Mouse (Mus musculus) liver, embryonic 15.5 days (tissue): Measurements from ENCODE around the gene Shisa6. TPM values are rescaled to one million over a fixed set of nuclear protein-coding genes. Genes with fewer than 3 reads are reported as not detected.

ENCODE experiments used
- ATAC-seq: fragments of 200-750 bp; cut with Nextera tagmentation; 2 replicates; pipeline ENCODE4 v1.8.0; 2017; ENCODE audit warnings: moderate number of reproducible peaks, mild to moderate bottlenecking, moderate library complexity; ENCODE audit not compliant: insufficient read depth
- H3K27ac ChIP-seq: fragments of 300-500 bp; sonication (generic); replicated peaks from 2 replicates; pipeline ENCODE4 v1.5.1; 2015; ENCODE audit warnings: mild to moderate bottlenecking, inconsistent platforms
- H3K27me3 ChIP-seq: fragments of 300-500 bp; sonication (generic); 2 replicates; pipeline ENCODE4 v1.6.1; 2015; ENCODE audit warnings: mild to moderate bottlenecking, inconsistent platforms
- H3K36me3 ChIP-seq: fragments of 300-500 bp; sonication (generic); replicated peaks from 2 replicates; pipeline ENCODE4 v1.6.1; 2015; ENCODE audit warnings: moderate library complexity, mild to moderate bottlenecking, inconsistent platforms
- H3K4me1 ChIP-seq: fragments of 300-500 bp; sonication (generic); replicated peaks from 2 replicates; pipeline ENCODE4 v1.6.1; 2015; ENCODE audit warnings: inconsistent platforms
- H3K4me2 ChIP-seq: fragments of 300-500 bp; sonication (generic); 2 replicates; pipeline ENCODE4 v1.6.1; 2015; ENCODE audit warnings: moderate library complexity, mild to moderate bottlenecking, inconsistent platforms
- H3K4me3 ChIP-seq: fragments of 300-500 bp; sonication (generic); replicated peaks from 2 replicates; pipeline ENCODE4 v1.5.1; 2015; ENCODE audit warnings: mild to moderate bottlenecking, inconsistent platforms
- H3K9ac ChIP-seq: fragments of 300-500 bp; sonication (generic); 2 replicates; pipeline ENCODE4 v1.6.1; 2015; ENCODE audit warnings: moderate library complexity, mild to moderate bottlenecking, inconsistent platforms
- H3K9me3 ChIP-seq: fragments of 300-500 bp; sonication (generic); replicated peaks from 2 replicates; pipeline ENCODE4 v1.6.1; 2016; ENCODE audit warnings: inconsistent platforms
- WGBS: fragments of 180-500 bp; shearing (Covaris S2); methylation state at CpG from one replicate; pipeline ENCODE4 v1.1.7; 2015; ENCODE audit warnings: mixed read lengths; ENCODE audit not compliant: insufficient replicate concordance; 5-methylcytosine and 5-hydroxymethylcytosine counted together
- polyA plus RNA-seq: library from polyadenylated mRNA; unstranded; fragments of >200 nt; fragmentation: Nextera tagmentation; extraction: Ambion mirVana; gene quantifications from 2 replicates; pipeline ENCODE4 v1.2.1, GENCODE M21; 2015

Gene Shisa6
- polyA plus RNA-seq, 1 experiment from 2014 or later: not detected

DNA sequence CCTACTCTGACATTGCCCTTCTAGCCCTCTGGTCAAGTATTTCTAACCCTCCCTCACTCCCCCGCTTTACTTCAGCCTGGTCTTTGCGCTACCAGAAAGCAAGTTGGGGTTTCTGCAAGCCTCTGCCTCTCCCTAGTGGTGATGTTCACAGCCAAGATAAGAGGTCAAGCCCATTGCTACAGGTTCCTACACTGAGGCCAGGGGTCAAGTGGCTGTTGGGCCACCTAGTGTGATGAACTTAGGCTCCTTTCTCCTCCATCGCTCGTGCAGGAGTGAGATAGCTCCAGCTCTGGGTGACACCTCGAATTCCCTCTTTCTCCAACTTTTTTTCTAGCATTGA lies 1.2 kb upstream of the Shisa6 start:
- Histone ChIP-seq H3K4me1 (no peaks in the 10 kb centered on the region), H3K27me3 (peaks cover 79% of the 10 kb centered on the region), H3K4me2 (0 out of 2 replicates have a peak overlapping the region, but pooled peaks have one; percentile 54), H3K36me3 (no peaks in the 10 kb centered on the region), H3K9ac (no peak overlapping the region), H3K9me3 (no peaks in the 10 kb centered on the region), H3K4me3 (no peak overlapping the region), H3K27ac (no peak overlapping the region)
- ATAC-seq: no peak
- 6% methylated on average over 5 of the region's 5 CpGs for WGBS

DNA sequence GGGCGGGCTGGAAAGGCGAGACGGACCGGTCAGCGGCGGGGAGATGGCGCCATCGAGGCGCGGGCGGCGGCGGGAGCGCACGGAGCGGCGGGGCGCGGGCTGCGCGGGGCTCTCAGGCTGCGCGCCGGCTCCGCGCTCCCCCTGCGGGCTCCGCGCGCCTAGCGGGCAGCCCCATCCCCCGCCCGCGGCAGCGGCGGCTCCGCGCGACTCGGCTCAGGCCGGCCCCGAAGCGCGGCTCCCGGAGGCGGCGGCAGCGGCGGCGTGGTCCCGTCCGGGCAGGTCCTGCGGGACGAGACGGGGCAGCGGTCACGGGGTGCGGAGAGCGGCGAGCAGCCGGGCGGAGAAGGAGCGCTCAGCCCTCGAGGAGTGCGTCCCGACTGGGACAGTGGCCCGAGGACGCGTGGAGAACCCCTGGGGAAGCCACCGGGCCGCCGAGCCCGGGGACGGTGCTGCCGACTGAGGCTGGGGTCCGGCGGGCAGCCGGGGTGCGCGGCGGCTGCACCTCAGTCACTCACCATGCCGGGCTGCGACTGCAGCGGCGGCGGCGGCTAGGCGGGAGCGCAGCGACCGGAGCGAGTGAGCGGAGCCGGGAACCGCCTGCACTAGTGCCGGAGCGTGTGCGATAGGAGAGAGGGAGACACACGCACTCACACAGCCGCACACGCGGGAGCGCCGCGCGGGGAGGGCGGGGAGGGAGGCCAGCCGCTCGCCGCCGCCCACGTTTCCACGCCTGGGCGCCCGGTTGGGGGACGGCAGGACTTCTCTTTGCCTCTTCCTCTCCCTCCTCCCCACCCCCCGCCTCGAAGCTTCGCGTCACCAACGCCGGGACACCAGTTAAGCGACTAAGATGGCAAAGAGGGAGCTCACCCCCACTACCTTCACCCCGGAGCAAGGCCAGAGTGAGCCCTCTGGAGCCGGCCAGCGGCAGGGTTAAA lies 549 bp upstream of the Shisa6 start:
- H3K9ac ChIP-seq: no peak overlapping the region
- under 1% methylated on average over 99 of the region's 126 CpGs for WGBS
- H3K4me2 ChIP-seq: peak overlapping the region; percentile 54
- H3K9me3 ChIP-seq: no peaks in the 10 kb centered on the region
- ATAC-seq: no peak
- peaks cover 79% of the 10 kb centered on the region for H3K27me3 ChIP-seq
- no peak overlapping the region for H3K27ac ChIP-seq
- no peaks in the 10 kb centered on the region for H3K36me3 ChIP-seq
- H3K4me1 ChIP-seq: no peaks in the 10 kb centered on the region
- peak overlapping the region; percentile 35 for H3K4me3 ChIP-seq

DNA sequence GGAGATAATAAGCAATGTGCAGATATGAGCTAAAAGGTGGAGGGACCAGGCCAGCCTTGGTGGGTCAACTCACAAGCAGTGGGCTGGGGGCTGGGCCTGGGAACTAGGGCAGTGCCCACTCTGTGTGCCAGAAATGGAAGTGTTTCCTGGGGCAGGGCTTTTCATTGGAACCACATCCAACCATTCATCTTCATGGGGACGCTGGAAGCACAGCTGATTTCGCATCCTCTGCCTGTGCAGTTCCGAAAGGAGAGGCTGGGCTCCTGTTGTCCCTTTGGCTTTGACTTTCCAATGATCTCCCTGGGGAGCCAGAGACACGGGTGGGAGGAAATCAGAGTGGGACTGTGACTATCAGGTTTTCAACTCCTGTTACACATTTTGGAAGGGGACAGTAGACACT lies 1.5 kb downstream of the Shisa6 start:
- H3K9me3 ChIP-seq: no peaks in the 10 kb centered on the region
- no peak overlapping the region for H3K27ac ChIP-seq
- no peak for ATAC-seq
- H3K27me3 ChIP-seq: peaks cover 72% of the 10 kb centered on the region
- H3K4me2 ChIP-seq: no peak overlapping the region
- no peak overlapping the region for H3K9ac ChIP-seq
- 49% methylated on average over 4 of the region's 4 CpGs for WGBS
- no peak overlapping the region for H3K4me3 ChIP-seq
- H3K36me3 ChIP-seq: no peaks in the 10 kb centered on the region
- no peaks in the 10 kb centered on the region for H3K4me1 ChIP-seq

DNA sequence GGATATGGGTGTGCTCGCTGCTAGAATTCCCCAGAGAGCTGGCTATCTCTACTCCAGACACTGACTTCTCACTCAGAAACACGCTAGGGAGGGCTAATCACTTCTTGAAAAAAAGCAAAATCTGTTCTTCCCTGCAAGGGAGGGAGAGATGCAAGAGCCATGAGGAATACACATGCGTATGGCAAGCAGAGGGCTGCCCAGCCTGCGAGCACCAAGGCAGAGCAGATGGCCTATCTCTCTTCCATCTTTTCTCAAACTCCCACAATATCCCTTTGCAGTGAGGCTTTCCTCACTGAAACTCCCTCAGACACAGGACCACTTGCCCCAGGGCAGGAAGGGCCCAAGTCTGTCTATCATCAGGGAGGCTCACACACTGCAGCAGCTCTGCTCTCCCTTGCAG lies 3.4 kb downstream of the Shisa6 start:
- H3K27ac ChIP-seq: no peak overlapping the region
- no peak overlapping the region for H3K9ac ChIP-seq
- no peaks in the 10 kb centered on the region for H3K9me3 ChIP-seq
- no peak overlapping the region for H3K4me2 ChIP-seq
- no peaks in the 10 kb centered on the region for H3K4me1 ChIP-seq
- WGBS: 50% methylated on average over 4 of the region's 4 CpGs
- no peak overlapping the region for H3K4me3 ChIP-seq
- no peak for ATAC-seq
- H3K27me3 ChIP-seq: peaks cover 54% of the 10 kb centered on the region
- H3K36me3 ChIP-seq: no peaks in the 10 kb centered on the region

DNA sequence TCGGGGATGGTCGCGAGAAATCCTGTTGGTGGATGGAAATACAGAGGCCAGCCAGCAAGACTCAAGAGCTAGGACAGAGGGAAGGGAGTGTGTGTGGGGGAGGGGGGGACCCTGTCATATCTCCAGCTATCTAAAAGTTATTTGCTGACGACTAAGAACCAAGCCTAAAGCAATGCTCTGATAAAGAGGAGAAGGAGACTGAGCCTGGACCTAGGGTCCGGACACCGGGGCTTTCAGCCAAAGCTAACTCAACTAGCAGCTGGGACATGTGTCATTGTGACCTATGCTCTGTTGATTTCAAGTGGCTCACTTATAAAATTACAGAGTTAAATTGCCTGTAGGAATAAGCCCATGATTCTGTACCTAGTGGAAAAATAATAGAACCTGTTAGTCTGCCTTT lies 6.4 kb downstream of the Shisa6 start:
- Histone ChIP-seq H3K4me3 (no peak overlapping the region), H3K27me3 (peaks cover 24% of the 10 kb centered on the region), H3K36me3 (no peaks in the 10 kb centered on the region), H3K4me2 (no peak overlapping the region), H3K9me3 (no peaks in the 10 kb centered on the region), H3K27ac (no peak overlapping the region), H3K4me1 (no peaks in the 10 kb centered on the region), H3K9ac (no peak overlapping the region)
- 61% methylated on average over 6 of the region's 6 CpGs for WGBS
- ATAC-seq: no peak

DNA sequence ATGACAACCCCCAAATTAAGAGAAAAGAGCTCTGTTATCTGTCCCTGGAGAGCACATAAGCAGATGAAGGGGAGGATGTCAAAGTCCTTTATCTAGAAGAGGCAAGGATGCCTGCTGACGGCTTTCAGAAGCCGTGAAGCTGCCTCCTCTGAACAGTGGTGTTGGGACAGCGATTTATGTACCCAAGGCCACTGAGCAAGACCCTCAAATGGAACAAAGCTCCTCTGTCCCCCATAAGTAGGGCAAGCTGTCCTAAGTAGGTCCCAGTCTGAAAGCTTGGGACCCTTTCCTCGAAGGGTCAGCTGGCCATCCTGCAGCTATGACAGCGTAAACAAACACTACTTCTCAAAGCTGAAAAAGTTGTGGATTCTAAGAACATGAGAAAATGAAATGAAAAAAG lies 11.4 kb downstream of the Shisa6 start:
- Histone ChIP-seq H3K9me3 (no peaks in the 10 kb centered on the region), H3K4me2 (no peak overlapping the region), H3K9ac (no peak overlapping the region), H3K27me3 (no peaks in the 10 kb centered on the region), H3K4me1 (no peaks in the 10 kb centered on the region), H3K36me3 (no peaks in the 10 kb centered on the region), H3K27ac (no peak overlapping the region), H3K4me3 (no peak overlapping the region)
- ATAC-seq: no peak
- WGBS: 62% methylated on average over 5 of the region's 5 CpGs

DNA sequence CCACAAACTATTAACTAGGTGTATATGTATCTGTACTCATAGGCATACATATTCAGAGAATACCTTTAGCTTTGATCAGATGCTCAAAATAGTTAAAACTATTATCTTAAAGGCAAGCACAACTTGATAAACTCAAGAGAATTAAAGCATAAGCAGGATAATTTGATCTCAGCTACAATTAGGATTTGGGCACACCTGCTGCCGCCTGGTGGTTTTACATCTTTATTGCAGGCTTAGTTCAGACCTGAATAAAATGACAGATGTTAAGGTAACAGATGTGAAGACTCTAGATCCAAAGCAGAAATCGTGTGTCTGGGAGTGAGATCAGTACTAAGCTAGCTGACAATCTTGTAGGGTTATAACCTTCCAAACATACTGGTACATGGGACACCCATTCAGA lies 24.8 kb downstream of the Shisa6 start:
- no peaks in the 10 kb centered on the region for H3K27me3 ChIP-seq
- H3K27ac ChIP-seq: no peak overlapping the region
- no peak overlapping the region for H3K9ac ChIP-seq
- H3K9me3 ChIP-seq: no peaks in the 10 kb centered on the region
- no peak overlapping the region for H3K4me3 ChIP-seq
- ATAC-seq: no peak
- WGBS: 36% methylated on average over 2 of the region's 2 CpGs
- no peaks in the 10 kb centered on the region for H3K36me3 ChIP-seq
- no peak overlapping the region for H3K4me2 ChIP-seq
- H3K4me1 ChIP-seq: no peaks in the 10 kb centered on the region

DNA sequence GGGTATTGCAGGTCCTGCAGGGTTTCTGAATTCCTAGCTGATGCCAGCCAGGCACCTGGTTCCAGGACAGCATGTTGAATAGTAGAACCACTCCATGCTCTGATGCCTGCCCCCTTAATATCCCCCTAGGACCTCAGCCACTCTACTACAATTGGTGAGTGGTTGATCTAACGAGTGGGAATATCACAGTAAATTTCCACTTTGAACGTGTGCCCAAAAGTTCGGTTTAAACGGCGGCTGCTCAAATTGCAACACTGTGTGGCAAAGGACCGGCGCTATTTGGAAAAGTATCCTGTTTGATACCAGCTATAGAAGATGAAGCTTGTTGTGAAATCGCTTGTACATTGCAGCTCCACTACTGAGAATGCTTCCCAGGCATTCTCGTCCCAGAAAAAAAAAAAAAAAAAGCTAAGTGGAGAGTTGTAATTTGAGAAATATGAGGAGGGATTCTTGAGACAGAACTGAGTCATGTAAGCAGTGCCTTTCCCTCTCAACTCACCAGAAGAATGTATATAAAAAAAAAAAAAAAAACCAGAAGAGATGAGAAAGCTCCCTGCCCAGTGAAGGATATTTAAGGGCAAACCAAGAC lies 26.8 kb downstream of the Shisa6 start:
- H3K4me2 ChIP-seq: no peak overlapping the region
- no peaks in the 10 kb centered on the region for H3K4me1 ChIP-seq
- no peak for ATAC-seq
- H3K27ac ChIP-seq: no peak overlapping the region
- no peak overlapping the region for H3K4me3 ChIP-seq
- WGBS: 68% methylated on average over 9 of the region's 9 CpGs
- no peaks in the 10 kb centered on the region for H3K9me3 ChIP-seq
- no peaks in the 10 kb centered on the region for H3K27me3 ChIP-seq
- H3K36me3 ChIP-seq: no peaks in the 10 kb centered on the region
- H3K9ac ChIP-seq: no peak overlapping the region

DNA sequence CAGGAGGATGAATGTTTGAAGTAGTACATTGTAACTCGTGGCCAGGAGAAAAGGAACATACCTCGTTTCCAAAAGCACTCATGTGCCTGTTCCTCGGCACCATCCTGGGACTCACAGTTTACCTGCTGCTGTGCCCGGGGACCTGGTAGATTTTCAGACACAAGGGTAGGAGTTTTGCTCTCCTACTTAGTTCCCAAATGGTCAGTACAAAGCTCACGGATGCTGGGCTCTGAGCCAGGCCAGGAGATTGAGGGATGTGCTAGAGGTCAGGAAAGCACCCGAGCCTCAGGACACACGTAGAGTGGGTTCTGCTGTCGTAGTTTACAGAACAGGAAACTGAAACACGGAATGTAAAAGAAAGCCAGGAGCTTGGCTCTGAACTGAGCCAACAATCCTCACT lies 29.5 kb downstream of the Shisa6 start:
- Histone ChIP-seq H3K4me1 (no peaks in the 10 kb centered on the region), H3K36me3 (no peaks in the 10 kb centered on the region), H3K9ac (no peak overlapping the region), H3K27ac (no peak overlapping the region), H3K4me3 (no peak overlapping the region), H3K4me2 (no peak overlapping the region), H3K27me3 (no peaks in the 10 kb centered on the region), H3K9me3 (no peaks in the 10 kb centered on the region)
- ATAC-seq: no peak
- WGBS: 52% methylated on average over 9 of the region's 9 CpGs

DNA sequence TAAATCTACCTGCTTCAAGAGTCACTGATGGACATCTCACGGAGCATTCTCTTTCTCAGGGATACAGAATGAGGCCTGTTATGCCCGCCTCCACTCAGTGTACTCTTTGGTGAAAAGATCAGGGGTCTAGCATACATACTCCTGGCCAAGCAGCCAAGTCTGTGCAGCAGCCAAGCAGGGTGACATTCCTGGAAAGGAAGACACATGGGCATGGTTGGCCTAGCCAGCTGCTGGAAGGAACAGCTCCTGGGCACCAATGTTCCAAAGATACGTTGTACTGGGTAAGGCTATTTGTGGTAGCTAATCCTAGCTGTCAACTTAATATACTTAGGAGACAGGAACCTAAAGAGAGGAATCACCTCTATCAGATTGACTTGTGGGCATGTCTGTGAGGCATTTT lies 31.4 kb downstream of the Shisa6 start:
- Histone ChIP-seq H3K4me2 (no peak overlapping the region), H3K4me1 (no peaks in the 10 kb centered on the region), H3K36me3 (no peaks in the 10 kb centered on the region), H3K27ac (no peak overlapping the region), H3K4me3 (no peak overlapping the region), H3K9me3 (no peaks in the 10 kb centered on the region), H3K27me3 (no peaks in the 10 kb centered on the region), H3K9ac (no peak overlapping the region)
- 57% methylated on average over 3 of the region's 3 CpGs for WGBS
- no peak for ATAC-seq

DNA sequence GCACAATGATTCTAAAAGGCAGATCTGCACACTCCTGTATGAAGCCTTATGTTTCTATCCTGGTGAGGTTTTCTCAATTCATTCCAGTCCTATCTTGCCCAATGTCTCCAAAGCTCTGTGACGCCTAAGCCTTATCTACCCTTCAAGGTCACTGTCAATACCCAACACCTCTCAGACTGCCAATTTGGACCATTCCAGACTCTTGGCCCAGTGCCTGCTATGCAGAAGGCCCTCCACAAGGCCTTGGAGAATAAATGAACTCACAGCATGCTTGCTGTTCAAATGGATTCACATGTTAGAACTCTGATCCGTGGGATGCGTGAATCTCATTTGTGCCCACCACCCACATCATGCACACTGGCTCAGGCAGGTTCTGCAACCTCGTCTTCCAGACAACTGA lies 38.0 kb downstream of the Shisa6 start:
- ATAC-seq: no peak
- Histone ChIP-seq H3K9me3 (no peaks in the 10 kb centered on the region), H3K4me2 (no peak overlapping the region), H3K27me3 (no peaks in the 10 kb centered on the region), H3K4me3 (no peak overlapping the region), H3K36me3 (no peaks in the 10 kb centered on the region), H3K27ac (no peak overlapping the region), H3K9ac (no peak overlapping the region), H3K4me1 (no peaks in the 10 kb centered on the region)
- 56% methylated on average over 4 of the region's 4 CpGs for WGBS
